Mouse (Mus musculus) frontal cortex, adult 2 months (tissue): ENCODE measurements at regions not wholly inside any gene's neighbourhood (a gene's known extent, or its start where the extent isn't known, plus 50 kb on each side); places are given as distances from the start of the nearest gene placed in this dataset.
A peak's percentile ranks its signal among the peaks of the same experiment; 100 is the strongest.
"Not testable (repeated sequence)": the region's sequence is repeated elsewhere in the genome, so short reads cannot be mapped to it uniquely, and the experiment has no call there.

Experiments used
- DNase-seq, 2 experiments: peaks; one replicate each; pipeline ENCODE4 v3.0.0; 2022; ENCODE audit warnings: low spot score in 1 of 2; ENCODE audit errors: extremely low spot score in 1 of 2

DNA sequence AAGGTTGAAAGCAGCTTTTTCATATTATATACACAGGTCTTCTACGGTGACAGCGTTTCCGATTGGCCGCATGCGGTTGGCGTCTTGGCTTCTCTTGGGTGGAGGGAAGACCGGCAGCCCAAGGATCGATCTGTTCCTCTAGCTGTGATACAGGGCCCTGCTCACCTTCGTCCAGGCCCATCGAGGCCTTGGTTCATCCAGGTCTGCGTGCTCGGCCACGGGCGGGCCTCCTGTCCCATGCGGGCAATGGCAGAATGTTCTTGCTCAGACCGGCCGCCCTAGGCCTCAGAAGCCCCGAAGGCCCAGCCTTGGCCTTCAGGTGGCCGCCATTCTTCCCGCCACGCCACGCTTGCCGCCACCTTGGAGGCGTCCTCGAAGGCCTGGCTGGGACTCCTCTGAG, 194.4 kb upstream of the Ppp6c start:
- no peak for DNase-seq

DNA sequence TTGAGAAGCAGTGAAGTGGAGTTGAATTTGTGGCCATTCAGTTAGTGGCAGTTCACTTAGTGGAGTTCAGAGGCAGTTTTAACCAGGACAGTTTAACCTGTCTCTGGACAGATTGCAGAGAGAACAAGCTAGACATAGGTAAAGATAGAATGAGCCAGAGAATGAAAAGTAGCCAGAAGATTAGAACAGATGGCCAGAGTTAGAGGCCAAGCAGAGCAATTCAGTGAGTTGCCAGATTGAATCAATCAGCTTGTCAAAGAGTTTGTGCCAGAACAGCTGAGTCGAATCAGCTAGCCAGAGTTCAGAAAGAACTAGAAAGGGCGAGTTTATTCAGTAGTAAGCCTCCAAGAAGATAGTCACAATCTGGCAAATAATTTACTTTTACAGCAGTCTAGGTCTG, 174.1 kb upstream of the Ppp6c start:
- DNase-seq = no peak

DNA sequence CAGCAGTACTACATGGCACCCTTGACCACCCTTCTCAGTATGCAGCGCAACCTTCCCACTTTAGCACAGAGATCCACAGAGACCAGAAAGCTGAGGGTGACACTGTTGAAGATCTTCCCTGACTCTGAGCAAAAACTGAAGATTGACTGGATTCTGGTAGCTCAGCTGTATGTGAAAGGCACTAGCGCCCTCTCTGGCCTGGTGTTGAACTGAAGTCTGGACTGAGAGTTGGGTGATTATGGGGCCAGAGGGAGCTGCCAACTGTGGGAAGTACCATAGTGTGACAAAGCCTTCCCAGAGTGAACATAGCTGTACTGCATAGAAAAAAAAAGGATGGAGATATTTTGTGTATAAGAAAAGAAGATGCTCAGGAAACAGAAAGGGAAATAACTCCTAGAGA, 173.3 kb upstream of the Ppp6c start:
- no peak for DNase-seq

DNA sequence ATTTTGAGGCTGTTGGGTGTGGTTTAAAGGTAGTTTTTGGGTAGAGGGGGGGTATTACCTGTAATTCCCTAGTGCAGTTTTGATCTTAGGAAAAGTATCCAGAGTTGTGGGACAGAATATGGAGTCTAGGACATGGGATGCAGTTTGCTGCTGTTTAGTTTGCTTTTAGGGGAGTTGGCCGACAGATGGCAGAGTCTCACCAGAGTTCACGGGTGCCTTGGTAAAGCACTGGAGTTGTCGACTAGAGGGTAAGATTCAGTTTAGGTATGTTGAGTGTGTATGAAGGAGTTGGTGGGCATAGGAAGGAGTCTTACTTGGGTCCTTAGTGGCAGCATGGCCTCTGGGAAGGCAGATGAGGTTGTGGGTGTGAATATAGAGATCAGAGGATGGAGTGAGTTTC, 168.4 kb upstream of the Ppp6c start:
- DNase-seq = peak in 1 of 2 experiments; percentile 19

DNA sequence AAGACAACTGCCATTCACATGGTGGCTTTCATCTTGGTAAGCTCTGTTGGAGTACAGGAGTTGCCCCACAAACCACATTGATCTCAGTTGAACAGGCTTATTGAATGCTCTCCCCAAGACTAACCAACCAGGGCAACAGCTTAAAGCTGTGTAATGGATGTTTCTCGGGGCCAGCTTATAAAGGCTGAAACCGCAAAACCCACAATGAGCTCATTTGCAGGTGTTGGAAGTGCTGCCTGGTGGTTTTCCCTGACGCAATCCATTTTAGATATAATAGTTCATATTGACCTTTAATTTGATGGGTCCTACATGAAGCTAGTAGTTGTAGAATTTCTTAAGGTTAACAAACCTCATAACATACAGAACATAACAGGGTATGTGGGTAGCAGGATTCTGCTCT, 151.0 kb upstream of the Ppp6c start:
- no peak for DNase-seq

DNA sequence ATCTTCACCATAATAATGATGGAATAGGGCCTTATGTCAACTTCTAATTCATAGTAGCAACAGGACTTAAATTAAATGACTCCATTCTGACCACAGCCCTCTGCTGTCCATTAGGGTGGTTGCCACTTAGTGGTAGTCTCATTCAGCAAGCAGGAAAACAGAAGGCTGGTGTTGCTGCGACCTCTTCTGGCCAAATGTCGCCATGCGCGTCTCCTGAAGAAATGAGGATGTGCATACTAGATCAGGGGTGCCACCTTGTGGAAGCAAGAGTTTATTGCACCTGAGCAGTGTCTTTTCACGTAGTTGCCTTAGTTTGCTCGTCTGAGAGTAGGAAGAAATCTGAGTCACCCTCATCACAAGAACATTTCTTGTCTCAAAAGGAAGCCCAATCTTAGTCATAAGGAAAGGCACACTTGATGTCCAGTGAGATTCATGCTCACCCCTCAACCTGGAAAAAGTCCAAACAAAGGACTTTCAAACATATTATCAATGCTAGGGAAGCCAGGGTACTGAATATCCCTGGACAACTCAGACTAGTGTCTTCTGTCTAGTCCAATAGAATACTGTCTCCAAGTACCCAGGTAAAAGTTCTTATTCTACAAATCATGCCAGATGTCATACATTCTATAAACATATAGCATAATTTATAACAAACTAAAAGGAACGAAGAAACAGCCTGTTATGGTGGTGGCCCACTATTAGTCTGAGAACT, 147.0 kb upstream of the Ppp6c start:
- DNase-seq = peak; percentile 93 to 99

DNA sequence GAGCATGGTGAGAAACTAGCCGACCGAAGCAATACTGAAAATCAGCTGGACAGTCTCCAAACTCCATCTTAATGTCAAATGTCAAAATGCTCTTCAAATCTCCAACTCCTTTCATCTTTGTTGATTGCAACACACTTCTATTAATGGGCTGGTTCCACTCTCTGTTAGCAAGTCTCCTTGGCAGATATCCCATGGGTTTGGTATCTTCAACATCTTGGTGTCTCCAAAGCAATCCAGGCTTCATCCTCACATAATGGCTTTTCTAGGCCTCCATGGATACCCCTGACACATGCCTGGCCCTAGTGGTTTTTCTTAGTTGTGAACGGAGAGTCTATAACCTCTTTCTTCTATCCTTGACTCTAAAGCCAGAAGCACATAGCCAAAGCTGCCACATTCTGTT, 118.0 kb upstream of the Ppp6c start:
- DNase-seq = no peak

DNA sequence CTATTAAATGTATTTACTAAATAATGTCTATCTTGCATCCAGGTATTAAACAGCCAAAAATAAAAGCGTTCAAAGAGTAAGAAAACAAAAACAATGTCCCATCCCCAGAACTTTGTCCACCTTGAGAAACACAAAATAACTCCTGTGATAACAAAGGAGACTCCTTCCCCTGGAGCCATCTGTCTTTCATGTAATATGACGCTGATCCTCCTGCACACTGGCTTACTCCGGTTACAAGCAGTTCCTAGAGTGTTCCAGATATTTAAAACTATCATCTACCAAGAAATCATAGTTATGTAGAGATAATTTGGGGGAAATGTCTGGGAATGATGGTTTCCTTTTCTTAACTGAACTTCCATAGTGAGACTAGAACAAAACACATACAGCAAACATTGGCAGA, 114.2 kb upstream of the Ppp6c start:
- no peak for DNase-seq

DNA sequence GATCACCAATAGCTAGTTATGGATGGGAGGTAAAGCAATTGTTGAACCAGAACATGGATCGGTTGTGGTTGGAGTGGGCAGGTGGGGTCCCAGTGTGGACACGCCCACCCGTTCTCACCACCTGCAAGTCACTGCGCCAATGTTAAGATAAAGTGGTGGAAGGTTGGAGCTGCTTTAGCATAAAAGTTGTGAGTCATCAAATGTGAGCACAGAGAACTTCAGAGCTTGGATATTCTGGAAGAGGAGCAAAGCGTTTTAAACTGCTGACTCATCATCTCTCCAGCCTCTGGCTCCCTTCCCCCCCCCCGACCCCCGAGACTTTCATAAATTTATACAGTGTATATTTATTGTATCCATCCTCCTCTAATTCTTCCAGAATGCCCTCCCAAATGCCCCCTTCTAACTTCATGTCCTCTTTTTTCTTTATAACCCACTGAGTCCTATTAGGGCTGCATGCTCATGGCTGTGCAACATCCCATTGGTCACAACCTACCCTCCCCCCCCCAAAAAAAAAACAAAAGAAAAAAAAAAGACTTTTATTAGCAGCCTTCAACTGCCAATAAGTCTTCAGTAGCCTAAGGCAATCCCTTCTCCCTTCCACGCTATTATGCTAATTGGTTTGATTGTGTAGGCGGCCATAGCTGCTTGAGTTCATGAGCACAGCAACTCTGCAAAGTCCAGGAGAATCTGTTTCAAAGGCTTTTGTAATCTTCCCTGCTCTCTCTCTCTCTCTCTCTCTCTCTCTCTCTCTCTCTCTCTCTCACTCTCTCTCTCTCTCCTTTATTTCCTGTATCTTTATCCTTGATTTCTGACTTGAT, 112.8 kb upstream of the Ppp6c start:
- no peak for DNase-seq

DNA sequence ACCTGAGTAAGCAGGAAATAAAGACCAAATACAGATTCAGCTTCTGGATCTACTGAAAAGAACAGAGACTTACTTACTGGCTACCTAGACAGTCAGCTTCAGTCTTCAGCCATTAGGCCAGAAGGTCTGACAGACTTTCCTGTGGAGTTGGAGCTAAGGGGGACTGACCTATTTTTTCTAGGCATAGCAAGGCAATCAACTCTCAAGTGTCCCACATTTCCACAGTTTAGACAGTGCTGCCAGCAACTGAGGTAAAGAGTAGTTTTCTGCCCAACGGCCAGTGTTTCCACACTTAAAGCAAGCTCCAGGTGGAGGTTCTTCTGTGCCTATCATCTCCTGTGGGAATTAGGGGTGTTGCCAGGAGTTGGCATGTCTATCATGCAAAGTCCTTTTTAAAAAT, 111.3 kb upstream of the Ppp6c start:
- no peak for DNase-seq

DNA sequence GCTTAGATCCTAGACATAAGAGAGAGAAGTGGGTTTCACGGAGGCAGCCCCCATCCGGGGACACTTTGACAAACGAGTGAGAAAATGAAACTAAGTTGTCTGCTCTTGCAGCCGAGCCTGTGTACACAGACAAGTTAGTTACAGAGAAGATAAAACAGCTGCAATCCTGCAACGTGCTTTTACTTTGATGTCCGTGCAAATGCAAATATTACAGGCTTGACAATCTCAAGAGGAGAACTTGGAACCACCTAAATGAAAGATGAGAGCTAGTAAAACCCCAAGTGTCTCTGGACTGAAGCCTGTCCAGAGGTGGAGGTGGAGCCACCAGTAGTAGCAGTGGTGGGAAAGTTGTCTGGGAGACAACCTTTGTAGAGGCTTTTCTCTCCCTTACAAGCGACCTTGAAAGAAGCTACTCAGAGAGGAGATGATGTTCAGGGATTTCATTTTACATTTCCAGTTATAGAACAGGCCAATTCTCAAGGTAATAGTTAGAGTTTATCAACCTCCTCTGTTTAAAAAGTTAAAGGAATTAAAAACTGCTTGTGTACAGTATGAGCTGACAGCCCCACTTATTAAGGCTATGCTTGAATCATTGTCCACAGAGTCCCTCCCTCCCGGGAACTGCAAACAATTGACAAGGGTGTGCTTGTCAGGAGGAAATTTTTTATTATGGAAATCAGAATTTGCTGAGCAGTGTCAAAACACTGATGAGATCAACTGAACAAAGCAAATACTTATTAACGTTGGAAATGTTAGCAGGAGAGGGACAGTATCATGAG, 99.7 kb upstream of the Ppp6c start:
- DNase-seq = no peak

DNA sequence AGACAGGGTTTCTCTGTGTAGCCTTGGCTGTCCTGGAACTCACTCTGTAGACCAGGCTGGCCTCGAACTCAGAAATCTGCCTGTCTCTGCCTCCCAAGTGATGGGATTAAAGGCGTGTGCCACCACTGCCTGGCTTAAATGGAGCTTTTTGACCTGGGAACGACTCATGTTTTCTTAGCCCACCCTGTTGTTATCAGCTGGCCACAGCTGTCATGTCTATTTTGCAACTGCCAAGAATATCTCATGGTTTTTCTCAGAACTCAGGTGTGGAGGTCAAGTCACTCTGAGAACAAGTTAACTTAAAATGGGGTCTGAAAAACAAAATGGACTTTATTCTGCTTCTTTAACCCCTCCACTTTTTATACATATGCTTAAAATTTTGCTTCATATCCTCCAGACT, 98.9 kb upstream of the Ppp6c start:
- DNase-seq = not testable (repeated sequence)

DNA sequence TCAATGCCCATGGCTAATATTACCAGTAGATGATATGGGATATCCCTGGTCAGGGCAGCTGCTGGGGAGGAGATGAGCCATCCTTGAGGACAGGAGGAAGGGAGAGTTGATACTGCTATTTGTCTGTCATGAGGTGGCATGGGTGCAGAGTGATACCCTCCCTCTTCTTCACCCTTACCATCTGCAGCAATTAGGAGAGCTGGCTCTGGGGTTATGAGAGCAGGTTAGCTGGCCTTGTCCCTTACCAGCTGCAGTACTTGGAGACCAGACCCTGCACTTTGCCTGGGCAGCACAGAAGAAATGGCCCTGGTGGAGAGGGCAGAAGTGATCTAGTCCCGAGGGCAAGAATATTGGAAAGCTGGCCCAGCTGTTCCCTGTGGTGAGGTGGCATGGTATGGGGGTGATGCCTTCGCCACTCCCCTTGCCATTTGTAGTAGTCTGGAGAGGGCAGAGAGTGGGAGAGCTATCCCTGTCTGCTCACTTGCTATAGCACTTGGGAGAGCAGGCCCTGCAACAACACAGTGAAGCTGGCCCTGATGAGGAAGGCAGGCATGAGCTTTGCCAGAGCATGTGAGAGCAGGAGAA, 73.6 kb upstream of the Ppp6c start:
- DNase-seq = no peak

DNA sequence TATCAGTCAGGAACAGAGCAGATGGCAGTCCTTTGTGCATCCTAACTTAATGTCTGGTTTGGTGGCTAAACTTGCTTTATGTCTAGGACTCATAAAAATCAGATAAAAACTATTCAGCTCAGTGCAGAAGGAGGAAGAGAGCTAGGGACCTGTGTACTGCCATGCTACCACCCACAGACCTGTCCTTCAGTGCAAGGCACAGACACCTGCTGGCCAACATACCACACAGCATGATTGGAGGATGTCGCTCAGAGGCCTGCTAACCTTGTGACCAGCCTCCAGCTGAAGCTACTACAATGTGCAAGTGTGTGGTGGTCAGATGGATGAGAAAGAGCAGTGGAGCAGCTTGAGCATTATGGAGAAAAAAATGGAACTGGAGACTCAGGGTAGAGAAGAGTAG, 73.0 kb upstream of the Ppp6c start:
- DNase-seq = no peak

DNA sequence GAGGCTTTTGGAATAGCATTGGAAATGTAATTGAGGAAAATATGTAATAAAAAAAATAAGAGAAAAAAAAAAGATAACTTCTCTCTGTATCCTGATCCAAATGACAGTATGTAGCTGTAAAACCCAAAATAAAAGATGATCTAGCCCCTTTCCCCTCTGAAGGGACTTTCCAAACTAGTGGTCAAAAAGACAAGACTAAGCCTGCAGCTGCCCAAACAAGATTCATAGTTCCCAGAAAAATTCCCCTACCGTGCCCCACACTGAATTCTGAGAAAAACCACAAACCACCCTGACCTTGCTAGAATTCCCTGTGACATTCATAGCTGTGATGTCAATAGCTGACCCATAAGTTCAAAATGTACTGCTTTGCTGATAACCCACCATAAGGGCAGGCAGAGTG, 69.2 kb upstream of the Ppp6c start:
- DNase-seq = no peak

DNA sequence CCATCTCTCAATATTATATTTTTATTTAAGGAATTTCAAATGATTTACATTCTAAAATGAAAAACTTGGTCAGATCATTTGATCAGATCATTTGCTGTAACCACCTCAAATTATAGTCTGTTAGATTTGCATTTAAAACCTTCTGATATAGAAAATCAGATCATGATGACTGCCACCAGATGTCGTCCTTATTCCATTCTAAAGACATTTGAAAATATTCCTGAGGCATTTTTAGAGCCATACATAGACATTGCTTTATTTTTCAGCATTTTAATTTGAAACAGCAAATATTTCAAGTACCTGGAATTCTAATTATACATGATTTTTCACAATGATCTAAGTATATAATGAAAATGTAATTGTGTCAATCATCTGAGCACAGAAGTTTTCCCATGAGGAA, 52.0 kb upstream of the Ppp6c start:
- DNase-seq = peak in 1 of 2 experiments; percentile 50
